Comparison of ENCODE assay signal across 8 mouse cellular contexts in the genomic region with DNA sequence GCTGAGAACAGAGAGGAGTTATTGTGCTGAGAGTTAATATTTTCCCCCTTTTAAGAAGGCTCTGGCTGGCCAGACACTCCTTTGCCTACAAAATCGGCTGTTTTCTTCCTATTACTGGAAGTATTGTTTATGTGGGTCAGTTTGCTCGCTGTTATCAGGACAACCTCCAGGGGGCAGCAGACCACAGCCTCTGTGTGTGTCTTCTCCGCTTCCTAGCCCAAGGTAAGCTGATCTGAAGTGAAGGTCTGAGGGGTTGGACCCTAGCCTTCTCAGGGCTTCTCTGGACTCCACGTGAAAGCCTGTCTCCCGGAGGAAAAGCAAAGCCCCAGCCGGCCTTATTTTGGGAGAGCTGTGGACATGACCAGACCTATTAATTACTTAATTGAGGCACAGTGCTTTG.
DNase-seq lines count a peak whose midpoint lies in the region; ATAC-seq and TF ChIP-seq lines count a peak whose summit lies in the region.

No protein-coding gene starts in this region.

- no peaks in the 10 kb centered on the region for H3K36me3 ChIP-seq in embryonic facial prominence, embryonic 12.5 days
- H3K36me3 ChIP-seq in liver, embryonic 13.5 days, result no peaks in the 10 kb centered on the region
- H3K36me3 ChIP-seq in neural tube, embryonic 13.5 days, result no peaks in the 10 kb centered on the region
- H3K36me3 ChIP-seq in stomach, postnatal 0 days (ENCODE audit: control insufficient read depth, insufficient read depth, low read length), result no peaks in the 10 kb centered on the region

- 2% methylated on average over 6 of the region's 6 CpGs for WGBS in embryonic facial prominence, embryonic 12.5 days
- 5% methylated on average over 6 of the region's 6 CpGs for WGBS in liver, embryonic 13.5 days (ENCODE audit: insufficient replicate concordance)
- WGBS in neural tube, embryonic 13.5 days, result 4% methylated on average over 6 of the region's 6 CpGs
- 2% methylated on average over 6 of the region's 6 CpGs for WGBS in stomach, postnatal 0 days

- peak; percentile 62; the same call in 1 of the 2 replicates for ATAC-seq in embryonic facial prominence, embryonic 12.5 days (ENCODE audit: insufficient number of reproducible peaks, insufficient read depth, low FRiP score, low TSS enrichment)
- ATAC-seq in liver, embryonic 13.5 days (ENCODE audit: low read depth), result no peak
- peak; percentile 53; the same call in 1 of the 2 replicates for ATAC-seq in neural tube, embryonic 13.5 days (ENCODE audit: low read depth)
- ATAC-seq in stomach, postnatal 0 days (ENCODE audit: low FRiP score, low TSS enrichment), result peak; percentile 69

- H3K27me3 ChIP-seq in embryonic facial prominence, embryonic 12.5 days, result peaks cover 8% of the 10 kb centered on the region
- 0 out of 2 replicates have a peak, but pooled peaks cover 6% of the 10 kb centered on the region for H3K27me3 ChIP-seq in liver, embryonic 13.5 days
- peaks cover 22% of the 10 kb centered on the region for H3K27me3 ChIP-seq in neural tube, embryonic 13.5 days
- no peaks in the 10 kb centered on the region for H3K27me3 ChIP-seq in stomach, postnatal 0 days (ENCODE audit: control insufficient read depth, insufficient read depth, low read length)

- H3K9ac ChIP-seq in embryonic facial prominence, embryonic 12.5 days, result no peak overlapping the region
- no peak overlapping the region for H3K9ac ChIP-seq in liver, embryonic 13.5 days
- H3K9ac ChIP-seq in neural tube, embryonic 13.5 days, result no peak overlapping the region
- peak overlapping the region; percentile 13; the same call in 1 of the 2 replicates for H3K9ac ChIP-seq in stomach, postnatal 0 days (ENCODE audit: low read length)

- H3K4me3 ChIP-seq in embryonic facial prominence, embryonic 12.5 days, result no peak overlapping the region
- H3K4me3 ChIP-seq in liver, embryonic 13.5 days (replicated peaks), result no peak overlapping the region
- no peak overlapping the region for H3K4me3 ChIP-seq in neural tube, embryonic 13.5 days
- no peak overlapping the region for H3K4me3 ChIP-seq in stomach, postnatal 0 days (ENCODE audit: low read depth, low read length)

- peaks cover 7% of the 10 kb centered on the region; the same call in 1 of the 2 replicates for H3K4me1 ChIP-seq in embryonic facial prominence, embryonic 12.5 days
- H3K4me1 ChIP-seq in liver, embryonic 13.5 days (replicated peaks), result 0 out of 2 replicates have a peak, but pooled peaks cover 2% of the 10 kb centered on the region
- H3K4me1 ChIP-seq in neural tube, embryonic 13.5 days (replicated peaks), result no peaks in the 10 kb centered on the region
- no peaks in the 10 kb centered on the region for H3K4me1 ChIP-seq in stomach, postnatal 0 days (replicated peaks; ENCODE audit: control insufficient read depth, insufficient read depth)

- peak overlapping the region; percentile 8; the same call in 1 of the 2 replicates for H3K4me2 ChIP-seq in embryonic facial prominence, embryonic 12.5 days (replicated peaks)
- H3K4me2 ChIP-seq in liver, embryonic 13.5 days, result no peak overlapping the region
- no peak overlapping the region for H3K4me2 ChIP-seq in neural tube, embryonic 13.5 days
- H3K4me2 ChIP-seq in stomach, postnatal 0 days (replicated peaks; ENCODE audit: low read depth), result peak overlapping the region; percentile 47

- H3K9me3 ChIP-seq in embryonic facial prominence, embryonic 12.5 days, result no peaks in the 10 kb centered on the region
- no peaks in the 10 kb centered on the region for H3K9me3 ChIP-seq in liver, embryonic 13.5 days (replicated peaks)
- no peaks in the 10 kb centered on the region for H3K9me3 ChIP-seq in neural tube, embryonic 13.5 days
- no peaks in the 10 kb centered on the region for H3K9me3 ChIP-seq in stomach, postnatal 0 days (ENCODE audit: control insufficient read depth, low read length)

- no peak overlapping the region for H3K27ac ChIP-seq in embryonic facial prominence, embryonic 12.5 days
- H3K27ac ChIP-seq in liver, embryonic 13.5 days, result no peak overlapping the region
- no peak overlapping the region for H3K27ac ChIP-seq in neural tube, embryonic 13.5 days (replicated peaks)
- H3K27ac ChIP-seq in stomach, postnatal 0 days (replicated peaks), result no peak overlapping the region

- TF ChIP-seq CTCF in stomach, postnatal 0 days (IDR thresholded peaks at IDR 0.05; ENCODE audit: low read depth), result peak; percentile 97

- TF ChIP-seq EP300 in stomach, postnatal 0 days (optimal IDR thresholded peaks at IDR 0.05), result no peak

- DNase-seq in CD4-positive helper T cell, adult 2 months (ENCODE audit: low read depth, low spot score), result peak; percentile 72
- peak; percentile 82 to 89 for DNase-seq in adrenal gland, postnatal 36 days
- peak; percentile 76 for DNase-seq in heart, adult 8-10 months (ENCODE audit: low spot score)
- DNase-seq in kidney, postnatal 14 days, result peak; percentile 85
- peak; percentile 52 for DNase-seq in liver, embryonic 13.5 days
- DNase-seq in stomach, postnatal 0 days (ENCODE audit: low spot score), result peak; percentile 88

Comparison
In these comparisons a context has a peak if more than half of its experiments do, and no peak if none do; other contexts are left out.
1. H3K4me2 ChIP-seq: peak in embryonic facial prominence, embryonic 12.5 days (single experiment) and stomach, postnatal 0 days (single experiment); none in liver, embryonic 13.5 days (single experiment) and neural tube, embryonic 13.5 days (single experiment).
2. Peak in every context shown above with its lines, with median percentiles within 50 percentile points of each other: DNase-seq.